Mouse (Mus musculus): ENCODE data around the gene Rbm43. TPM values are rescaled to one million over a fixed set of nuclear protein-coding genes. Genes with fewer than 3 reads are reported as not detected.

Rbm43 gene
- total and polyA plus RNA-seq, 2 experiments from 2014 or later, result 9.4 to 15.7 TPM

- no peaks in the 10 kb centered on the region for H3K9me3 ChIP-seq (ENCODE audit: low read length)
- H3K9ac ChIP-seq (replicated peaks; ENCODE audit: low read length, poor library complexity, severe bottlenecking), result no peak overlapping the region
- H3K4me3 ChIP-seq (ENCODE audit: low read depth, low read length), result no peak overlapping the region
- H3K4me2 ChIP-seq (ENCODE audit: low read depth, low read length, poor library complexity, severe bottlenecking), result peak overlapping the region; percentile 75; the same call in 1 of the 2 replicates
- H3K36me3 ChIP-seq (ENCODE audit: insufficient read depth, low read length), result no peaks in the 10 kb centered on the region
- no peak for ATAC-seq (ENCODE audit: low FRiP score)
- 69% methylated on average over 11 of the region's 12 CpGs for WGBS
- no peaks in the 10 kb centered on the region for H3K4me1 ChIP-seq (ENCODE audit: insufficient read depth, low read length)
- TF ChIP-seq CTCF (IDR thresholded peaks at IDR 0.05), result no peak
- no peaks in the 10 kb centered on the region for H3K27me3 ChIP-seq (ENCODE audit: insufficient read depth, low read length)
- no peak overlapping the region for H3K27ac ChIP-seq (ENCODE audit: low read depth, low read length)
- no peak for DNase-seq (ENCODE audit: low spot score)
Observed at GRCm38 (mm10) chr2:51933341-51934134, 1.4 kb downstream of the Rbm43 start.

- no peak for TF ChIP-seq CTCF (IDR thresholded peaks at IDR 0.05)
- Histone ChIP-seq H3K9me3 (ENCODE audit: low read length) (no peaks in the 10 kb centered on the region), H3K4me2 (ENCODE audit: low read depth, low read length, poor library complexity, severe bottlenecking) (no peak overlapping the region), H3K4me1 (ENCODE audit: insufficient read depth, low read length) (no peaks in the 10 kb centered on the region), H3K27me3 (ENCODE audit: insufficient read depth, low read length) (no peaks in the 10 kb centered on the region), H3K27ac (ENCODE audit: low read depth, low read length) (no peak overlapping the region), H3K4me3 (ENCODE audit: low read depth, low read length) (no peak overlapping the region), H3K36me3 (ENCODE audit: insufficient read depth, low read length) (no peaks in the 10 kb centered on the region), H3K9ac (replicated peaks; ENCODE audit: low read length, poor library complexity, severe bottlenecking) (no peak overlapping the region)
- 92% methylated on average over 7 of the region's 7 CpGs for WGBS
- DNase-seq (ENCODE audit: low spot score), result no peak
- ATAC-seq (ENCODE audit: low FRiP score), result no peak
Observed at GRCm38 (mm10) chr2:51931241-51931640, 3.7 kb downstream of the Rbm43 start.

- TF ChIP-seq CTCF (IDR thresholded peaks at IDR 0.05), result peak; percentile 94
- DNase-seq (ENCODE audit: low spot score), result peak; percentile 94
- no peak overlapping the region for H3K27ac ChIP-seq (ENCODE audit: low read depth, low read length)
- no peaks in the 10 kb centered on the region for H3K9me3 ChIP-seq (ENCODE audit: low read length)
- no peaks in the 10 kb centered on the region for H3K27me3 ChIP-seq (ENCODE audit: insufficient read depth, low read length)
- H3K4me1 ChIP-seq (ENCODE audit: insufficient read depth, low read length), result no peaks in the 10 kb centered on the region
- H3K36me3 ChIP-seq (ENCODE audit: insufficient read depth, low read length), result no peaks in the 10 kb centered on the region
- no peak overlapping the region for H3K4me3 ChIP-seq (ENCODE audit: low read depth, low read length)
- peak; percentile 41; the same call in 1 of the 2 replicates for ATAC-seq (ENCODE audit: low FRiP score)
- H3K9ac ChIP-seq (replicated peaks; ENCODE audit: low read length, poor library complexity, severe bottlenecking), result no peak overlapping the region
- WGBS, result 7% methylated on average over 5 of the region's 5 CpGs
- no peak overlapping the region for H3K4me2 ChIP-seq (ENCODE audit: low read depth, low read length, poor library complexity, severe bottlenecking)
Observed at GRCm38 (mm10) chr2:51914944-51915680, 19.9 kb downstream of the Rbm43 start.

- H3K9me3 ChIP-seq (ENCODE audit: low read length), result no peaks in the 10 kb centered on the region
- no peak for ATAC-seq (ENCODE audit: low FRiP score)
- 55% methylated on average over 7 of the region's 7 CpGs for WGBS
Observed at GRCm38 (mm10) chr2:51914532-51914931, 20.4 kb downstream of the Rbm43 start.

DNA sequence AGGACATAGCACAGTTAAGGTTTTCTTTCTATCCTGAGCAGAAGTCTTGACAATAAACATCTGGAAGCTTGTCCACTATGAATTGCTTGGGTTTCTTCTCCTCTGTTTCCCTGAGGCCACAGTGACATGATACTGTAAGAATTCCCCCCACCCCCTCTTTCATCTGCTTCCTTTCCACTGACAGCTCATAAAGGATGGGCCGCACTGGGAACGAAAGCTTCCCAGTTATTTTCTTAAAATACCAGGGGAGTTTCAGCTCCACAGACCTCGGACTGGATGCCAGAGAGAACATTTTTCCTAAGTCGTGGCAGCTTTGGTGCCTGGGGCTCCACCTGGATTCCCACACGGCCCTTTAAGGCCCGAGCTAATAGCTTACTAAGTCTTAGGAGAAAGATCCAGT, 22.2 kb downstream of the Rbm43 start:
- TF ChIP-seq CTCF (IDR thresholded peaks at IDR 0.05), result no peak
- no peak overlapping the region for H3K27ac ChIP-seq (ENCODE audit: low read depth, low read length)
- no peaks in the 10 kb centered on the region for H3K4me1 ChIP-seq (ENCODE audit: insufficient read depth, low read length)
- ATAC-seq (ENCODE audit: low FRiP score) (no peak), DNase-seq (ENCODE audit: low spot score) (no peak)
- H3K9ac ChIP-seq (replicated peaks; ENCODE audit: low read length, poor library complexity, severe bottlenecking), result no peak overlapping the region
- no peaks in the 10 kb centered on the region for H3K9me3 ChIP-seq (ENCODE audit: low read length)
- no peaks in the 10 kb centered on the region for H3K27me3 ChIP-seq (ENCODE audit: insufficient read depth, low read length)
- 43% methylated on average over 6 of the region's 6 CpGs for WGBS
- no peak overlapping the region for H3K4me2 ChIP-seq (ENCODE audit: low read depth, low read length, poor library complexity, severe bottlenecking)
- H3K36me3 ChIP-seq (ENCODE audit: insufficient read depth, low read length), result no peaks in the 10 kb centered on the region
- no peak overlapping the region for H3K4me3 ChIP-seq (ENCODE audit: low read depth, low read length)

More at GRCm38 (mm10) chr2:51914532-51914931, 20.4 kb downstream of the Rbm43 start:
- Histone ChIP-seq H3K4me2 (ENCODE audit: low read depth, low read length, poor library complexity, severe bottlenecking) (no peak overlapping the region), H3K36me3 (ENCODE audit: insufficient read depth, low read length) (no peaks in the 10 kb centered on the region), H3K9ac (replicated peaks; ENCODE audit: low read length, poor library complexity, severe bottlenecking) (no peak overlapping the region), H3K4me3 (ENCODE audit: low read depth, low read length) (no peak overlapping the region), H3K4me1 (ENCODE audit: insufficient read depth, low read length) (no peaks in the 10 kb centered on the region), H3K27ac (ENCODE audit: low read depth, low read length) (no peak overlapping the region), H3K27me3 (ENCODE audit: insufficient read depth, low read length) (no peaks in the 10 kb centered on the region)
- no peak for DNase-seq (ENCODE audit: low spot score)
- peak; percentile 51 for TF ChIP-seq CTCF (IDR thresholded peaks at IDR 0.05)

DNA sequence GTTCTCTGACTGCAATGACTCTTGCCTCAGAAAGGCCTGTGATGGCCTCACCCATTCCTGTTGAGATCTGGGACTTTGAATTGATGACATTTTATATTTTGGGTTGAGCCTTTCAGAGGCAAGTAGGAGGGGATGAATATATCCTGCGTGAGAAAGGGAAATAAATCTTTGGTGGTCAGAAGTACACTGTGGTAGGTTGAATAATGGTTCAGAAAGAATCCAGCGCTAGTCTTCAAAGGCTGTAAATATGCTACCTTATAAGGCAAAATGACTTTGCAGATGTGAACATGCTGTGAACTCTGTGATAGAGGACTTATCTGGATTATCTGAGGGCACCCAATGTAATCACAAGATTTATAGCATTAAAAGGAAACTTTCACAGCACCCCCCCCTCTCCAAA, 23.1 kb downstream of the Rbm43 start:
- DNase-seq (ENCODE audit: low spot score), result no peak
- Histone ChIP-seq H3K9me3 (ENCODE audit: low read length) (no peaks in the 10 kb centered on the region), H3K9ac (replicated peaks; ENCODE audit: low read length, poor library complexity, severe bottlenecking) (no peak overlapping the region), H3K4me2 (ENCODE audit: low read depth, low read length, poor library complexity, severe bottlenecking) (no peak overlapping the region), H3K27ac (ENCODE audit: low read depth, low read length) (no peak overlapping the region), H3K4me1 (ENCODE audit: insufficient read depth, low read length) (no peaks in the 10 kb centered on the region), H3K27me3 (ENCODE audit: insufficient read depth, low read length) (no peaks in the 10 kb centered on the region), H3K4me3 (ENCODE audit: low read depth, low read length) (no peak overlapping the region), H3K36me3 (ENCODE audit: insufficient read depth, low read length) (no peaks in the 10 kb centered on the region)
- no peak for TF ChIP-seq CTCF (IDR thresholded peaks at IDR 0.05)
- 78% methylated on average over 2 of the region's 2 CpGs for WGBS
- ATAC-seq (ENCODE audit: low FRiP score), result no peak

Data from midbrain, postnatal 0 days (tissue).